Mouse (Mus musculus): ENCODE data around the gene Spats1.

GRCm38 (mm10) chr17:45393765-45394164, 81.5 kb downstream of the Spats1 start:
- no peak for TF ChIP-seq CTCF (IDR thresholded peaks at IDR 0.05; ENCODE audit: low read depth)
- no peak for TF ChIP-seq EP300 (IDR thresholded peaks at IDR 0.05; ENCODE audit: low read depth)
